Mouse (Mus musculus): ENCODE results near the gene Dmrta2. TPM values are rescaled to one million over a fixed set of nuclear protein-coding genes. Genes with fewer than 3 reads are reported as not detected.

The Dmrta2 gene
- polyA plus RNA-seq, 1 experiment from 2014 or later = not detected

DNA sequence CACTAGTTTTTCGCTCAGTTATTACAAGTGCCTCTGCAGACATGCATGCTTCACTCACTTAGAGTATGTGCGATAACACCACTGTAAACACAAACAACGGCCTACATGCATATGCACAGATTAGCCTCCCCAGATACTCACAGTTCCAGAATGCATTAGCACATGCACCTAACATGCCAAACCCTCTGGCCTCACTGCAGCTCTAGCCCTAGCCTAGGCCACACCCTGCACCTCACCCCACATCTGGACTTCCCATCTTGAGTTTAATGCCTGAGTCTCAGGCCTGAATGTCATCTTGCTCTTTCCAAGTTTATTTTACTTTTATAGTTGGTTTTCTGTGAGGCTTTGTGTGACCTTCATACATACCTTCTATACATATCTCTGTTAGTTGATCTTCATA, 28.5 kb upstream of the Dmrta2 start:
- Histone ChIP-seq H3K27ac (replicated peaks in 1 of 2; ENCODE audit: control insufficient read depth in 1 of 2, insufficient read depth in 1 of 2, low read depth in 2 of 2, low read length in 2 of 2) (no peak overlapping the region), H3K36me3 (ENCODE audit: control insufficient read depth, insufficient read depth, low read length) (peaks cover 3% of the 10 kb centered on the region; the same call in 1 of the 2 replicates), H3K4me1 (ENCODE audit: control insufficient read depth in 2 of 2, insufficient read depth in 2 of 2, low read length in 2 of 2) (no peaks in the 10 kb centered on the region), H3K9ac (ENCODE audit: low read length) (no peak overlapping the region), H3K4me3 (ENCODE audit: control insufficient read depth in 1 of 2, insufficient read depth in 1 of 2, low read depth in 1 of 2, low read length in 2 of 2) (no peak overlapping the region), H3K9me3 (ENCODE audit: control insufficient read depth, low read length) (no peaks in the 10 kb centered on the region), H3K27me3 (ENCODE audit: control insufficient read depth, insufficient read depth, low read length) (no peaks in the 10 kb centered on the region), H3K4me2 (ENCODE audit: low read length) (no peak overlapping the region)
- no peak for ATAC-seq (ENCODE audit: insufficient number of reproducible peaks, insufficient read depth, low FRiP score, low read depth)
- WGBS = 96% methylated on average over 3 of the region's 3 CpGs

DNA sequence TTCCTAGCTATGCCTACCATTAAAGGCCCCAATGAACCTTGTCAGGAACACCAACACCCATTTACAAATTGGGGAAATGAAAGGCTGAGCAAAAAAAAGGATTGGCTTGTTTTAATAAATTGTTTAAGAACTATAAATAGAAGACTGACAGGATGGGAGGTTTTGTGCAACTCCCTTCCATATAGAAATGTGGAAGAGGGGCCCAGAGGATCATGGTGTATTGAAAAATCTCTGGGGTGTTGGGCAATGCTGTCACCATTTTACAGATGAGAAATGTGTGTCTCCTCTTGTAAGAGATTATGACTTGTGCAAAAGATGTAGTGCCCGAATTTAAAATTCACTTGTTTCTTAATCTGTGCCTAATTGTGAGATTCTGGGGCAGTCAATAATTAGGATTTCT, 24.3 kb upstream of the Dmrta2 start:
- Histone ChIP-seq H3K4me3 (ENCODE audit: control insufficient read depth in 1 of 2, insufficient read depth in 1 of 2, low read depth in 1 of 2, low read length in 2 of 2) (no peak overlapping the region), H3K27ac (replicated peaks in 1 of 2; ENCODE audit: control insufficient read depth in 1 of 2, insufficient read depth in 1 of 2, low read depth in 2 of 2, low read length in 2 of 2) (no peak overlapping the region), H3K9ac (ENCODE audit: low read length) (no peak overlapping the region), H3K9me3 (ENCODE audit: control insufficient read depth, low read length) (no peaks in the 10 kb centered on the region), H3K4me2 (ENCODE audit: low read length) (no peak overlapping the region), H3K27me3 (ENCODE audit: control insufficient read depth, insufficient read depth, low read length) (no peaks in the 10 kb centered on the region), H3K36me3 (ENCODE audit: control insufficient read depth, insufficient read depth, low read length) (no peaks in the 10 kb centered on the region), H3K4me1 (ENCODE audit: control insufficient read depth in 2 of 2, insufficient read depth in 2 of 2, low read length in 2 of 2) (no peaks in the 10 kb centered on the region)
- WGBS = 86% methylated on average over 1 of the region's 1 CpGs
- ATAC-seq (ENCODE audit: insufficient number of reproducible peaks, insufficient read depth, low FRiP score, low read depth) = no peak

DNA sequence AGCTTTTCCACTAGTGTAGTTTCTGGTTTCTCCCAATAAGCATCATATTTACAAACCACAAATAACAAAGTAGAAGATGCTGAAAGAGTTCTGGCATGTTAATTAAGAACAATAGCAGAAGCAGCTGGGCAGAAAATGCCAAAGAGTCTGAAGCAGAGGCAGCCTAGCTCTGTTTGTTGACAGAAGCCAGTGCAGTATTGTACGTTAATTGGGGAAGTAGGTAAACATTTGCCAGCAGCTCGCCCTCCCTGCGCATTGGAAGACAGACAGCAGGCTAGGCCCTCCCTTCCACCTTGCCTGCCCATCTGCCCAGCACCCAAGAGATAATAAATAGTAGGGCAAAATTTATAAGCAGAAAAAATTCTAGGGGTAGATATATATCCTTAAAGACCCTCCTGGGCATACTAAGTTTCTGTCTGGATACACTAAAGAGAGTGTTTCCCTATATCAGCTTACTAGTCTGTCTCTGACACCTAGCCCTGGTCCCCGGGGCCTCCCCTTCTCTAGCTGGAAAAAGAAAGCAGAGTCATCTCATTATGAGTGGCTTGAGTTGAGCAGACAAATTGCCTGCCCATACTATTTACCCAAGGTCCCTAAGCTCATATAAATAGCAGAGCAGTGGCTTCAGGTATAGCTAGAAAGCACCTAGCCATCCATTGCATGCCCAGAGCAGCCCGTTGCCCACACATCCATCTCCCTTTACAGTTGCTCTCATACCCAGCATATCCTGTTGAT, 17.5 kb upstream of the Dmrta2 start:
- H3K9ac ChIP-seq (ENCODE audit: low read length) = no peak overlapping the region
- no peaks in the 10 kb centered on the region for H3K9me3 ChIP-seq (ENCODE audit: control insufficient read depth, low read length)
- H3K27me3 ChIP-seq (ENCODE audit: control insufficient read depth, insufficient read depth, low read length) = no peaks in the 10 kb centered on the region
- H3K4me2 ChIP-seq (ENCODE audit: low read length) = no peak overlapping the region
- peaks cover 18% of the 10 kb centered on the region for H3K36me3 ChIP-seq (ENCODE audit: control insufficient read depth, insufficient read depth, low read length)
- 76% methylated on average over 5 of the region's 5 CpGs for WGBS
- no peak overlapping the region for H3K4me3 ChIP-seq (ENCODE audit: control insufficient read depth in 1 of 2, insufficient read depth in 1 of 2, low read depth in 1 of 2, low read length in 2 of 2)
- ATAC-seq (ENCODE audit: insufficient number of reproducible peaks, insufficient read depth, low FRiP score, low read depth) = no peak
- H3K27ac ChIP-seq (replicated peaks in 1 of 2; ENCODE audit: control insufficient read depth in 1 of 2, insufficient read depth in 1 of 2, low read depth in 2 of 2, low read length in 2 of 2) = no peak overlapping the region
- H3K4me1 ChIP-seq (ENCODE audit: control insufficient read depth in 2 of 2, insufficient read depth in 2 of 2, low read length in 2 of 2) = no peaks in the 10 kb centered on the region

DNA sequence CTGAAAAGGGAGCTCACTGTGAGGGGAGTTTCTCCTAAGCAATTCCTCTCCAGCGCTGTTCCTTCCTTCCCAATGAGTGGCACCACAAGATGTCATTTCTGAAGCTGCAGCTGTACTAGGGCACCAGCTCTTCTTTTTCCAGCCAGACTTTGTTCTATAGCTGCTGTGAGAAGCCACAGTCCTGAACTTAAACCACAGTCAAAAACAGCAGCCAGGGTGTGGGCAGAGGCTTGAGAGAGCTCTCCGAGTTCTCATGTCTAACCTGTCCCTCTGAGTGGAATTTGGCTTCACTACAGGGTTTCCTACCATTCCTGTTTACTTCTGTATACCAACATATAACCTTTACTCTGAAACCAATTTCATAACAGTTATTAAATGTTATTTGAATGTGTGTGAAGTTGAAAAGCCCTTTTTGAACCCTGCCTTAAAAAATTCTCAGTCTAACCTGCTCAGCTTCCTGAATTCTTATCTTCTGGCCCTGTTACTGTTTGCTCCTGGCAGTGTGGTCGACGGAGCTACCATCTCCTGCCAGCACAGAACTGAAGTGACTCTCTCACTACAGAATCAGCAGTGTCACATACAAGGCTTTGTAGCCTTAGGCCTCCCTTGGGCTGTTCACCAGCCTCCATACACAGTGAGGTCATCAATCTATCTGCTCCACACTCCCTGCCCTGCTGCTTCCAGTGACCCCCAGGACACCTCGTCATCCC, 14.1 kb upstream of the Dmrta2 start:
- no peak overlapping the region for H3K4me2 ChIP-seq (ENCODE audit: low read length)
- 73% methylated on average over 5 of the region's 5 CpGs for WGBS

DNA sequence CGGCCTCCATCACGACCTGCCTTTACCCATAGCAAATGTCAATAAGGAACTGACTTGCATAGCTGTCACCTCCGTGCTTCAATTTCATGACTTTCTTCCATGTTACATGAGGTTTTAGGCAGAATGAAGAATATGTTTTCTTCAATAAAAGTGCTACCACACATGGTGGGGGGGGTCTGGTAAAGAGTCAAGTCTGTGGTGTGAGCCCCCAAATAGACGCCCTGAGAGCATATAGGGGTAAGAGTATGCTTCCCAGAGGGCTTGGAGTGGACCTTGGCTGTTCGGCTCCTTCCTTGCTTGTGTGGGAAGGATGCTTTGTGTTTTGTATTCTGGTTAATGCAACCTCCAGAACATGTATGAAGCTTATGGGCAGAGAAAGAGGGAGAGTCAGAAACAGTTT, 8.3 kb upstream of the Dmrta2 start:
- WGBS = 79% methylated on average over 5 of the region's 5 CpGs
- no peak overlapping the region for H3K4me2 ChIP-seq (ENCODE audit: low read length)
- H3K36me3 ChIP-seq (ENCODE audit: control insufficient read depth, insufficient read depth, low read length) = no peaks in the 10 kb centered on the region
- ATAC-seq (ENCODE audit: insufficient number of reproducible peaks, insufficient read depth, low FRiP score, low read depth) = no peak
- H3K9me3 ChIP-seq (ENCODE audit: control insufficient read depth, low read length) = no peaks in the 10 kb centered on the region
- peaks cover 44% of the 10 kb centered on the region for H3K27me3 ChIP-seq (ENCODE audit: control insufficient read depth, insufficient read depth, low read length)
- no peak overlapping the region for H3K9ac ChIP-seq (ENCODE audit: low read length)
- H3K4me1 ChIP-seq (ENCODE audit: control insufficient read depth in 2 of 2, insufficient read depth in 2 of 2, low read length in 2 of 2) = peaks cover 0 to under 1% of the 10 kb centered on the region in 2 experiments; a peak in 1 of 4 replicates
- H3K4me3 ChIP-seq (ENCODE audit: control insufficient read depth in 1 of 2, insufficient read depth in 1 of 2, low read depth in 1 of 2, low read length in 2 of 2) = no peak overlapping the region
- H3K27ac ChIP-seq (replicated peaks in 1 of 2; ENCODE audit: control insufficient read depth in 1 of 2, insufficient read depth in 1 of 2, low read depth in 2 of 2, low read length in 2 of 2) = no peak overlapping the region

More for the DNA sequence above, 14.1 kb upstream of the Dmrta2 start:
- no peak for ATAC-seq (ENCODE audit: insufficient number of reproducible peaks, insufficient read depth, low FRiP score, low read depth)
- no peaks in the 10 kb centered on the region for H3K27me3 ChIP-seq (ENCODE audit: control insufficient read depth, insufficient read depth, low read length)
- no peak overlapping the region for H3K27ac ChIP-seq (replicated peaks in 1 of 2; ENCODE audit: control insufficient read depth in 1 of 2, insufficient read depth in 1 of 2, low read depth in 2 of 2, low read length in 2 of 2)
- no peak overlapping the region for H3K9ac ChIP-seq (ENCODE audit: low read length)
- H3K9me3 ChIP-seq (ENCODE audit: control insufficient read depth, low read length) = no peaks in the 10 kb centered on the region
- H3K4me3 ChIP-seq (ENCODE audit: control insufficient read depth in 1 of 2, insufficient read depth in 1 of 2, low read depth in 1 of 2, low read length in 2 of 2) = no peak overlapping the region
- H3K4me1 ChIP-seq (ENCODE audit: control insufficient read depth in 2 of 2, insufficient read depth in 2 of 2, low read length in 2 of 2) = no peaks in the 10 kb centered on the region
- H3K36me3 ChIP-seq (ENCODE audit: control insufficient read depth, insufficient read depth, low read length) = peaks cover 18% of the 10 kb centered on the region

DNA sequence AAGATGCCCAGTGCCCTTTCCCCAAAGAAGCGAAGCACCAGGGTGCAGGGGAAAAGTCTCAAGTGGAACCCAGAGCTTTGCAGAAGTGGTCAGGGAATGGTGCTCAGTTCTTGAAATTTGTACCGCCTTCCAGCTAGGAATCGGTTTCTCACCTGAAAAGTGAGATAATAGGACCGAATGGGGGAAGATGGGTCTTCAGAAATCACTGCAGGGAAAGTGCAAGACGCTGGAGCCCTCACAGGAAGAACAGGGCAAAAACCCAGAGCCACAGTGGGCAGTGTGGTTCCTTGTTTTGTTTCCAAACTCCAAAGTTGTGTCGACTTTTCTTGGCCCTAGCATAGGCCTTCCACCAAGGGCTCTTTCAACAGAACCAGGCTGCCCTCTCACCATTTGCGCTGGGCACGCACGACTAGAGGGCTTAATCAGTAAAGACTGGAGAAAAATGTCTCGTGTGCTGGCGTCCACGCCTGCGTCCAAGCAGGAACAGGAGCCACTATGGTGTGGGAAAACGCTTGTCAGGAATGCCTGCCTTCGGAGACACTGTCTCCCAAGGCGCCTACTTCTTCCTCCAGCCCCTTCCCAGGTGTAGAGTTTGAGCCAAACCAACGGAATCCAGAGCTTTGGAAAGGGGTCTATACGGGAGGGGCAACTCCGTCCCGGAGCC, 3.7 kb upstream of the Dmrta2 start:
- Histone ChIP-seq H3K36me3 (ENCODE audit: control insufficient read depth, insufficient read depth, low read length) (no peaks in the 10 kb centered on the region), H3K4me1 (ENCODE audit: control insufficient read depth in 2 of 2, insufficient read depth in 2 of 2, low read length in 2 of 2) (peaks cover 2 to 11% of the 10 kb centered on the region in 2 experiments; a peak in 2 of 4 replicates), H3K9ac (ENCODE audit: low read length) (no peak overlapping the region), H3K4me3 (ENCODE audit: control insufficient read depth in 1 of 2, insufficient read depth in 1 of 2, low read depth in 1 of 2, low read length in 2 of 2) (peak overlapping the region in 1 of 2 experiments; percentile 18; a peak in 2 of 4 replicates), H3K27me3 (ENCODE audit: control insufficient read depth, insufficient read depth, low read length) (peaks cover 89% of the 10 kb centered on the region), H3K4me2 (ENCODE audit: low read length) (0 out of 2 replicates have a peak overlapping the region, but pooled peaks have one; percentile 43), H3K27ac (replicated peaks in 1 of 2; ENCODE audit: control insufficient read depth in 1 of 2, insufficient read depth in 1 of 2, low read depth in 2 of 2, low read length in 2 of 2) (no peak overlapping the region), H3K9me3 (ENCODE audit: control insufficient read depth, low read length) (no peaks in the 10 kb centered on the region; the same call in 1 of the 2 replicates)
- no peak for ATAC-seq (ENCODE audit: insufficient number of reproducible peaks, insufficient read depth, low FRiP score, low read depth)
- WGBS = 4% methylated on average over 20 of the region's 20 CpGs

DNA sequence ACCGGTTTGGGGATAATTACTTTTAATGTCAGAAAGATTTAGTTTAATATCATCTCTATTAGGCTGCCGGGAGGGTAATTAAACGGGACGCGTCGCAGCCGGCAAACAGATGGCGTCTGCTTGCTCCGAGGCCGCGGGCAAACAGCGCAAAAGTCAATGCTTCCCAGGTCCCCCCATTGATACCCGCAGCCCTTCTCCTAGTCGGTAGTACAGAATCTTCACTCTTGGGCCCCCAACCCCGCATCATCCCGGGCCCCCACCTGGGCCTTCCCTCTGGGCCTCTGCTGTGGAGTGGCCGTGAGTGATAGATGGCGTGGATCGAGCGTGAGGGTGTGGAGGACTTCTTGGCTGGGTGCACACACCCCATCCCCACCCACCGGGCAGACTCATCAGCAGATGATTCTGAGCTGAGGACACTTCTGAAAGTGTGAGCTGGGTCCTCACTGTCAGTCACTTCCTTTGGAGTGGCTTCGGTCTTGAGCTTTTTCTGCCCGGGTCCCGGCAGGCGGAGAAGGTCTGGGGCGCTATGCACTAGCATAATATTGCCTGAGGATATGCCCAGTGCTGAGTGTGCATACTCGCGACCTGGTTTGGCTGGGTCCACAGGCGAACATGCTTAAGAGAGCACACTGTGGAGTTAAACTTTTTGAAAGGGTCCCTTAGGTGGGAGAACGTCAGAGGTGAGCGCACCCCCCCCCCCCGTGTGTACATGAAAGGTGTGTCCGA, 3.0 kb upstream of the Dmrta2 start:
- no peak for ATAC-seq (ENCODE audit: insufficient number of reproducible peaks, insufficient read depth, low FRiP score, low read depth)
- Histone ChIP-seq H3K9ac (ENCODE audit: low read length) (no peak overlapping the region), H3K4me3 (ENCODE audit: control insufficient read depth in 1 of 2, insufficient read depth in 1 of 2, low read depth in 1 of 2, low read length in 2 of 2) (peak overlapping the region in 1 of 2 experiments; percentile 18; a peak in 2 of 4 replicates), H3K4me2 (ENCODE audit: low read length) (peak overlapping the region; percentile 43), H3K4me1 (ENCODE audit: control insufficient read depth in 2 of 2, insufficient read depth in 2 of 2, low read length in 2 of 2) (peaks cover 2 to 13% of the 10 kb centered on the region in 2 experiments; a peak in 2 of 4 replicates), H3K36me3 (ENCODE audit: control insufficient read depth, insufficient read depth, low read length) (no peaks in the 10 kb centered on the region), H3K9me3 (ENCODE audit: control insufficient read depth, low read length) (no peaks in the 10 kb centered on the region; the same call in 1 of the 2 replicates), H3K27ac (replicated peaks in 1 of 2; ENCODE audit: control insufficient read depth in 1 of 2, insufficient read depth in 1 of 2, low read depth in 2 of 2, low read length in 2 of 2) (no peak overlapping the region), H3K27me3 (ENCODE audit: control insufficient read depth, insufficient read depth, low read length) (peaks cover 94% of the 10 kb centered on the region)
- WGBS = 2% methylated on average over 33 of the region's 33 CpGs

All from heart, embryonic 14.5 days (tissue).